Mouse (Mus musculus) testis, adult 2 months (tissue): Measurements from ENCODE around the gene Wdr64. TPM values are rescaled to one million over a fixed set of nuclear protein-coding genes. Genes with fewer than 3 reads are reported as not detected.

ENCODE experiments used
- H3K27ac ChIP-seq: fragments of 200-500 bp; 2 replicates; pipeline ENCODE4 v1.5.1; 2012; ENCODE audit warnings: low read depth, low read length; ENCODE audit not compliant: control insufficient read depth, insufficient read depth
- H3K27me3 ChIP-seq: fragments of 200-500 bp; 2 replicates; pipeline ENCODE4 v1.6.1; 2012; ENCODE audit warnings: mild to moderate bottlenecking, low read length, moderate library complexity; ENCODE audit not compliant: control insufficient read depth, insufficient read depth
- H3K36me3 ChIP-seq: fragments of 200-500 bp; 2 replicates; pipeline ENCODE4 v1.6.1; 2012; ENCODE audit warnings: mild to moderate bottlenecking, low read length; ENCODE audit not compliant: control insufficient read depth, insufficient read depth
- H3K4me1 ChIP-seq: fragments of 200-500 bp; 2 replicates; pipeline ENCODE4 v1.6.1; 2012; ENCODE audit warnings: low read length; ENCODE audit not compliant: control insufficient read depth, insufficient read depth
- H3K4me3 ChIP-seq: fragments of 200-500 bp; 2 replicates; pipeline ENCODE4 v1.5.1; 2012; ENCODE audit warnings: low read depth, mild to moderate bottlenecking, low read length, moderate library complexity, mixed read lengths; ENCODE audit not compliant: control insufficient read depth
- CTCF ChIP-seq: fragments of 200-500 bp; IDR thresholded peaks from 2 replicates; pipeline ENCODE4 v1.5.1; 2012; ENCODE audit warnings: low read depth, mild to moderate bottlenecking, inconsistent platforms, low read length, moderate library complexity; ENCODE audit not compliant: control insufficient read depth, insufficient read depth, insufficient replicate concordance
- POLR2A ChIP-seq: fragments of 200-500 bp; IDR thresholded peaks from 2 replicates; pipeline ENCODE4 v1.6.1; 2012; ENCODE audit warnings: low read depth, mild to moderate bottlenecking, inconsistent platforms, low read length, moderate library complexity; ENCODE audit not compliant: control insufficient read depth
- polyA plus RNA-seq: library from polyadenylated mRNA; depleted of rRNA; stranded (reverse); fragments of >200 nt; gene quantifications from 2 replicates; pipeline ENCODE4 v1.2.3, GENCODE M21; 2012; rRNA removed

The Wdr64 gene
- 72.6 and 76.1 TPM in 2 replicates for polyA plus RNA-seq

GRCm38 (mm10) chr1:175698293-175698692 lies at the start of gene Wdr64:
Gene Wdr64, plus strand, starts transcription at chr1:175698593.
- peak within 1 kb of the TSS; percentile 52 for H3K4me3 ChIP-seq
- no peaks in the 10 kb centered on the region for H3K36me3 ChIP-seq
- no peaks in the 10 kb centered on the region for H3K4me1 ChIP-seq
- TF ChIP-seq CTCF (no peak), POLR2A (no peak)
- H3K27ac ChIP-seq: no peak within 1 kb of the TSS
- no peaks in the 10 kb centered on the region for H3K27me3 ChIP-seq

GRCm38 (mm10) chr1:175648615-175649014 lies 49.8 kb upstream of the Wdr64 start:
- Histone ChIP-seq H3K27ac (no peak overlapping the region), H3K4me1 (no peaks in the 10 kb centered on the region), H3K4me3 (no peak overlapping the region), H3K36me3 (no peaks in the 10 kb centered on the region), H3K27me3 (no peaks in the 10 kb centered on the region)
- TF ChIP-seq CTCF (no peak), POLR2A (no peak)

- no peaks in the 10 kb centered on the region for H3K4me1 ChIP-seq
- H3K27me3 ChIP-seq: no peaks in the 10 kb centered on the region
- no peak overlapping the region for H3K27ac ChIP-seq
- H3K4me3 ChIP-seq: no peak overlapping the region
- TF ChIP-seq POLR2A: no peak
- TF ChIP-seq CTCF: no peak
- no peaks in the 10 kb centered on the region for H3K36me3 ChIP-seq
These were observed 38.5 kb upstream of the Wdr64 start for GRCm38 (mm10) chr1:175659900-175660299.

GRCm38 (mm10) chr1:175668666-175669405 lies 29.6 kb upstream of the Wdr64 start:
- TF ChIP-seq POLR2A: no peak
- no peak for TF ChIP-seq CTCF
- Histone ChIP-seq H3K36me3 (no peaks in the 10 kb centered on the region), H3K4me1 (no peaks in the 10 kb centered on the region), H3K27me3 (no peaks in the 10 kb centered on the region), H3K27ac (no peak overlapping the region), H3K4me3 (no peak overlapping the region)

- H3K36me3 ChIP-seq: no peaks in the 10 kb centered on the region
- TF ChIP-seq CTCF (no peak), POLR2A (no peak)
- H3K4me3 ChIP-seq: no peak overlapping the region
- H3K4me1 ChIP-seq: no peaks in the 10 kb centered on the region
- no peaks in the 10 kb centered on the region for H3K27me3 ChIP-seq
- no peak overlapping the region for H3K27ac ChIP-seq
These were observed 28.9 kb upstream of the Wdr64 start for GRCm38 (mm10) chr1:175669456-175669855.

GRCm38 (mm10) chr1:175670042-175670441 lies 28.4 kb upstream of the Wdr64 start:
- TF ChIP-seq POLR2A: no peak
- TF ChIP-seq CTCF: no peak
- Histone ChIP-seq H3K36me3 (no peaks in the 10 kb centered on the region), H3K4me1 (no peaks in the 10 kb centered on the region), H3K27ac (no peak overlapping the region), H3K27me3 (no peaks in the 10 kb centered on the region), H3K4me3 (no peak overlapping the region)

GRCm38 (mm10) chr1:175671626-175672025 lies 26.8 kb upstream of the Wdr64 start:
- Histone ChIP-seq H3K27me3 (no peaks in the 10 kb centered on the region), H3K4me3 (no peak overlapping the region), H3K4me1 (no peaks in the 10 kb centered on the region), H3K27ac (no peak overlapping the region), H3K36me3 (no peaks in the 10 kb centered on the region)
- TF ChIP-seq POLR2A (no peak), CTCF (no peak)
